Mouse (Mus musculus): ENCODE data around the gene Crmp1. TPM values are rescaled to one million over a fixed set of nuclear protein-coding genes. Genes with fewer than 3 reads are reported as not detected.

The Crmp1 gene
- polyA plus RNA-seq, 1 experiment from 2014 or later: 11.8 TPM

Other genes starting within 250 kb of the Crmp1 start
- gene Gm1043, start 156.6 kb upstream of the Crmp1 start, polyA plus RNA-seq (2014; fragmentation: Nextera tagmentation; extraction: Ambion mirVana): not detected in 2 replicates
- 4.0 and 6.9 TPM in 2 replicates for gene Evc, start 95.0 kb downstream of the Crmp1 start, polyA plus RNA-seq (2014; fragmentation: Nextera tagmentation; extraction: Ambion mirVana)
- gene Evc2, start 96.6 kb downstream of the Crmp1 start, polyA plus RNA-seq (2014; fragmentation: Nextera tagmentation; extraction: Ambion mirVana): 10.3 and 10.6 TPM in 2 replicates